Mouse (Mus musculus) left cerebral cortex, postnatal 14 days (tissue): ENCODE results near the gene Egf. TPM values are rescaled to one million over a fixed set of nuclear protein-coding genes. Genes with fewer than 3 reads are reported as not detected.
A peak's percentile ranks its signal among the peaks of the same experiment; 100 is the strongest.

Experiments
- DNase-seq, 2 experiments: peaks; one replicate each; pipeline ENCODE4 v3.0.0; 2021 to 2022; ENCODE audit warnings: low spot score in 2 of 2, mixed read lengths in 1 of 2
- intact Hi-C: fragments of 180-260 bp; cut with DNase I; formaldehyde crosslinking; loops from one replicate; pipeline ENCODE4 v1.15.1; 2025
- total RNA-seq, 2 experiments: library from RNA; stranded (reverse); gene quantifications; 2 replicates each; pipeline ENCODE4 v1.2.3; 2021

The Egf gene
- total RNA-seq, 2 experiments from 2014 or later: 1.2 to 1.5 TPM

GRCm38 (mm10) chr3:129663906-129664305 is 91.2 kb downstream of the Egf start:
- no peak for DNase-seq
- intact Hi-C loops: no loop called here

GRCm38 (mm10) chr3:129658776-129659175 is 96.3 kb downstream of the Egf start:
- DNase-seq: no peak
- intact Hi-C loops: no loop called here

GRCm38 (mm10) chr3:129657775-129658174 is 97.3 kb downstream of the Egf start:
- DNase-seq: no peak
- intact Hi-C loops: no loop called here

GRCm38 (mm10) chr3:129657222-129657621 is 97.9 kb downstream of the Egf start:
- intact Hi-C loops: no loop called here
- DNase-seq: no peak

- DNase-seq: no peak
- intact Hi-C loops: no loop called here
Observed at GRCm38 (mm10) chr3:129656540-129656939, 98.6 kb downstream of the Egf start.

- intact Hi-C loops: no loop called here
- DNase-seq: no peak
Observed at GRCm38 (mm10) chr3:129652476-129652875, 102.6 kb downstream of the Egf start.

- DNase-seq: no peak
- intact Hi-C loops: no loop called here
Observed at GRCm38 (mm10) chr3:129651765-129652164, 103.4 kb downstream of the Egf start.

- DNase-seq: no peak
- intact Hi-C loops: no loop called here
Observed at GRCm38 (mm10) chr3:129650931-129651330, 104.2 kb downstream of the Egf start.

GRCm38 (mm10) chr3:129650293-129650612 is 104.9 kb downstream of the Egf start:
- DNase-seq: no peak
- intact Hi-C loops: no loop called here

GRCm38 (mm10) chr3:129649586-129650292 is 105.4 kb downstream of the Egf start:
- intact Hi-C loops: no loop called here
- peak in 1 of 2 experiments; percentile 25 for DNase-seq

- intact Hi-C loops: no loop called here
- no peak for DNase-seq
Observed at GRCm38 (mm10) chr3:129648598-129648997, 106.5 kb downstream of the Egf start.

- intact Hi-C loops: no loop called here
- no peak for DNase-seq
Observed at GRCm38 (mm10) chr3:129647312-129647711, 107.8 kb downstream of the Egf start.

- no peak for DNase-seq
- intact Hi-C loops: no loop called here
Observed at GRCm38 (mm10) chr3:129646781-129647180, 108.3 kb downstream of the Egf start.

GRCm38 (mm10) chr3:129645409-129645808 is 109.7 kb downstream of the Egf start:
- intact Hi-C loops: no loop called here
- DNase-seq: no peak

- intact Hi-C loops: loop anchor here (5.0 kb wide), 1 partner anchor 41 kb away; no protein-coding TSS in a partner anchor
- peak; percentile 40 to 43 for DNase-seq
Observed at GRCm38 (mm10) chr3:129641621-129642020, 113.5 kb downstream of the Egf start.

GRCm38 (mm10) chr3:129640211-129641000 is 114.7 kb downstream of the Egf start:
- intact Hi-C loops: loop anchor here (5.0 kb wide), 1 partner anchor 42 kb away; no protein-coding TSS in a partner anchor
- DNase-seq: peak; percentile 37 to 55

- intact Hi-C loops: loop anchor here (5.0 kb wide), 2 partner anchors 43 to 47 kb away; no protein-coding TSS in a partner anchor
- no peak for DNase-seq
Observed at GRCm38 (mm10) chr3:129639701-129640100, 115.4 kb downstream of the Egf start.

GRCm38 (mm10) chr3:129637446-129637845 is 117.7 kb downstream of the Egf start:
- no peak for DNase-seq
- intact Hi-C loops: loop anchor here (5.0 kb wide), 1 partner anchor 45 kb away; no protein-coding TSS in a partner anchor

- intact Hi-C loops: loop anchor here (2.0 kb wide), 1 partner anchor 102 kb away; the partner anchor contains the start of gene Elovl6
- peak; percentile 53 to 60 for DNase-seq
Observed at GRCm38 (mm10) chr3:129634260-129634901, 120.7 kb downstream of the Egf start.

GRCm38 (mm10) chr3:129633518-129633917 is 121.6 kb downstream of the Egf start:
- DNase-seq: no peak
- intact Hi-C loops: no loop called here
